Mouse (Mus musculus): ENCODE results near the gene Pde4d. TPM values are rescaled to one million over a fixed set of nuclear protein-coding genes. Genes with fewer than 3 reads are reported as not detected.

The Pde4d gene
- polyA plus RNA-seq, 1 experiment from 2014 or later: 9.8 TPM

DNA sequence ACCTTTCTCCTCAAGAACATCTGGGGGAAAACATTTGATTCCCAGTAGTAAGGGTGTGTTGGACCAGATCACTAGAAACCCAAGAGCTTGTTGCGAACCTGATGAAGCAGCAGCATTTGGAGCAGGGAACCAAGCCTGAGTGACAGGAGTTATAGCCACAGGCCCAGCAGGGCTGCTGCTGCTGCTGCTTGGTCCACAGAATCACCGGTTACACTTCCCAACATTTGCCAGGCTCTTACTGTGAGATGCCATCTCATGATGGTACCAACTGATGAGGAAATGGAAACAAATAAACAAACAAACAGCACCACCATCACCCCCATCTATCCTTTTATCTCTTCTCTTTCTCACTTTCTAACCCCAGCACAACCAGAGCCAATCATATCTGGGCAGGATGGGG, 979.8 kb downstream of the Pde4d start:
- Histone ChIP-seq H3K27me3 (ENCODE audit: poor library complexity, severe bottlenecking) (no peaks in the 10 kb centered on the region), H3K4me3 (no peak overlapping the region), H3K36me3 (replicated peaks) (no peaks in the 10 kb centered on the region), H3K27ac (no peak overlapping the region), H3K9me3 (no peaks in the 10 kb centered on the region), H3K4me1 (no peaks in the 10 kb centered on the region)
- 82% methylated on average over 2 of the region's 2 CpGs for WGBS
- DNase-seq (ENCODE audit: extremely low spot score, low spot score): no peak

DNA sequence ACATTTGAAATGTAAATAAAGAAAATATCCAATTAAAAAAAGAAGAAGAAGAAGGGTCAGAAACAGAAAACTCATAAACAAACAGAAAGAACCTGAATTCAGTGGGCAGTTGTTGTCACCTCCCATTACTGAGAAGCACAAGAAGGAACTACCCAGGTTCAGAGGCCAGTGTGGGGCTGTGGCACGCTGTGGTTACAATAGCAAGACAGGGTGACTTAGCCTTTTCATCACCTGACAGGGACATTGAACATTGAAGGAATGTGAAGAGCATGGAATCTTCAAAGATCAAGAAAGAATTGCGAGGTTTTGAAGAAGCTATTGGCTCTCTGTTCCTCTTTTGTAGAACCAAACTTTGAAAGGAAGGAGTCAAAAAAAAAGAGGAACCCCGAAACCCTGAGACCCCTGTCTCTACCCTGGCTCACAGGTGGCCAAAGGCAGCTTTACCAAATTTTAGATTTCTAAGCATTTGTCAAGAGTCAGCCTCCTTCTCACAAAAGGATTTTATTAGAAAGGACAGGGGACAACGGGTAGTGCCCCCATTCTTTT, 987.6 kb downstream of the Pde4d start:
- no peak overlapping the region for H3K27ac ChIP-seq
- no peak for DNase-seq (ENCODE audit: extremely low spot score, low spot score)
- peaks cover 24% of the 10 kb centered on the region for H3K4me1 ChIP-seq
- no peaks in the 10 kb centered on the region for H3K36me3 ChIP-seq (replicated peaks)
- no peaks in the 10 kb centered on the region for H3K9me3 ChIP-seq
- WGBS: 79% methylated on average over 4 of the region's 4 CpGs
- H3K4me3 ChIP-seq: no peak overlapping the region
- H3K27me3 ChIP-seq (ENCODE audit: poor library complexity, severe bottlenecking): 0 out of 2 replicates have a peak, but pooled peaks cover 3% of the 10 kb centered on the region

DNA sequence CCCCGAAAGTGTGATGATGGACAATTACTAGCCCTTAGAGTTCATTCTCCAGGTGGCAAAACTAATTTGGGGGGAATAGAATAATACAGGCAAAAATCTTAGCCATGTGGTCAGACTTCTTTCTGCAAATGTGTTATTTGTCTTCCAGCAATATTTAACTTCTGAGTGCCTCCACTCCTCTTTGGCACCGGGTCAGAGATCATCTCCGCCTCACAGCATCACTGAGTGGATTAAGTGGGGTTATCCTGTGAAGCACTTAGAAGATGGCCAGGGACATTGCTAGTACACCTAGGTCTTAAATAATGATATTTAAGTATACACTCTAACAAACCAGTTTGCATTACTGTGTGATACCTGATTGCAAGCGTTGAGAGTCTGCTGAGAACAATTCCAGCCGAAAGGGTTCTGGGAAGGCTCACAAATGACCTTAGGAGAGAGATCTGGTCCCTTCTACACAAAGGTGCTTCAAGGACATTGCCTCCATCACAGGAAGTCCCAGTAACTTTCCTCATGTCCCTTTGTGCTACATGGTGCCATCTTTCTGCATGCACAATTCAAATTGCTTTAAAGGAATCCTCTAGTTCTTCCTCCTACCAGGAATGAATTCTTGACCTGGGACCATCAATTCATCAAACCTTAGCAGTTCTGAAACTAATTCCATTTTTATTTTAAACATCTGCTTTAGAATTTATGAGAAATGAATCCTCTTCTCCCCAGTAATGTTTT, 989.9 kb downstream of the Pde4d start:
- WGBS: 70% methylated on average over 5 of the region's 5 CpGs
- peaks cover 39% of the 10 kb centered on the region for H3K4me1 ChIP-seq
- peak overlapping the region; percentile 56 for H3K4me3 ChIP-seq
- H3K27me3 ChIP-seq (ENCODE audit: poor library complexity, severe bottlenecking): 0 out of 2 replicates have a peak, but pooled peaks cover 3% of the 10 kb centered on the region
- no peak for DNase-seq (ENCODE audit: extremely low spot score, low spot score)
- no peaks in the 10 kb centered on the region for H3K36me3 ChIP-seq (replicated peaks)
- H3K9me3 ChIP-seq: no peaks in the 10 kb centered on the region
- H3K27ac ChIP-seq: peak overlapping the region; percentile 68; the same call in 1 of the 2 replicates

DNA sequence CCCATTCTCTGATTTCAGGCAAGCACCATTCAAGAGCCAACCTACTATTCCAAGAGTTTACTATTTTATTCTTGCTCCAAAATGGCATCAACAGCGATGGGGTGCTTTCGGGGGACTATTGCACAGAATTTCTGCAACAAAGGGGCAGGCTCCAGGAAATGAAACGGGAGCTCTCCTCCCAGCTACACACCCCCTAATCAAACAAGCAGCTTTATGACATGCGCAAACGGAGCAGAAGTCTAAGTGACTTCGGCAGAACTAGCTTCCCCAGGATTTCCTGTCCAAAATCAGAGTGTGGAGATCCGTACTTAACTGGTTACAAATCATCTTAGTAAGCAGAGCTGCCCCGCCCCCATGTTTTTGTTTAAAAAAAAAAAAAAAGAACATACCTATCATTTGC, 990.6 kb downstream of the Pde4d start:
- Histone ChIP-seq H3K4me1 (peaks cover 39% of the 10 kb centered on the region), H3K27ac (peak overlapping the region; percentile 68), H3K4me3 (peak overlapping the region; percentile 56), H3K9me3 (no peaks in the 10 kb centered on the region), H3K27me3 (ENCODE audit: poor library complexity, severe bottlenecking) (0 out of 2 replicates have a peak, but pooled peaks cover 3% of the 10 kb centered on the region), H3K36me3 (replicated peaks) (no peaks in the 10 kb centered on the region)
- peak; percentile 56 for DNase-seq (ENCODE audit: extremely low spot score, low spot score)
- WGBS: 8% methylated on average over 8 of the region's 8 CpGs

DNA sequence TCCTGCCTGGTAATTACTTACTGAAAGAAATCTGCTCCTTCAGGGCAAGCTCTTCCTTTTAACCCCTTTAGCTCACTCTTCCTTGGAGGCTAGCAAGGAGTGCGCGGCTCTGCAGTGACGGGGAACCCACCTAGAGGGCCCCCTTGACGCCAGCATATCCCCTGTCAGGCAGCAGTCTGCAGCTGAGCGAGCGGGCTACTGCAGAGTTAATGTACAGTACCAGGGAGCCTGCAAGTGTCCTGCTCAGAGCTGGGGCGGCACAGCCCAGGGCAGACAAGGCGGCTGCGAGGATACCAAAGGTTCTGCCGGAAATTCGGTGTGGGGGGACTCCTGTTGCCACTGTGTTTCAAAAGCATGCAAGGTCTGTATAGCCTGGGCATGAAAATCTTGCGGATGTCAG, 991.1 kb downstream of the Pde4d start:
- under 1% methylated on average over 12 of the region's 12 CpGs for WGBS
- Histone ChIP-seq H3K4me1 (peaks cover 39% of the 10 kb centered on the region), H3K36me3 (replicated peaks) (no peaks in the 10 kb centered on the region), H3K9me3 (no peaks in the 10 kb centered on the region), H3K27me3 (ENCODE audit: poor library complexity, severe bottlenecking) (0 out of 2 replicates have a peak, but pooled peaks cover 3% of the 10 kb centered on the region), H3K4me3 (peak overlapping the region; percentile 56), H3K27ac (peak overlapping the region; percentile 68)
- peak; percentile 81 for DNase-seq (ENCODE audit: extremely low spot score, low spot score)

DNA sequence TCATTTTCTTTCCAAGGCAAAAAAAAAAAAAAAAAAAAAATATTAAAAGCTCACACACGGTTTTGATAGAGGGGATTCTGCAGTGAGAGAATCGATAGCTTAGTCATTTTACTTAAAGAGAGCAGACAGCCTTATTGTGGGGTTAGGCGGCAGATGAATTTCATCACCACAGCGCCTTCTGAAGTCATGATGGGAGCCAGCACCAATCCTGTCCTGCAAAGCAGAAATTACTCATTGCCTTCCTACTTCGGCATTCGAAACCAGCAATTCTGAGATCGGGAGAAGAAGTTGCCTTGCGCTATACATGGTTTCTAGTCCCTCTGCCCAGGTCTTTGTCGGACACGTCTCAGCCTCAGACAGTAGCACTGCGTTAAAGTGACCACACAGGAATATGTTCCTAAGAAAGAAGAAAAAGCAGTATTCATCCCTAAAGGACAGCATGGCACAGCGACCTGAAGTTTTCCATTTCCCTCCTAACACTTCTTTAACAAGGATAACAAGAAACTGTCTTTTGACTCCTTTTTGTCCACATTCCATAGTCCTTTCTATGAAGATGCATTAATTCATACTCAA, 991.7 kb downstream of the Pde4d start:
- Histone ChIP-seq H3K4me1 (peaks cover 39% of the 10 kb centered on the region), H3K27ac (no peak overlapping the region), H3K36me3 (replicated peaks) (no peaks in the 10 kb centered on the region), H3K27me3 (ENCODE audit: poor library complexity, severe bottlenecking) (0 out of 2 replicates have a peak, but pooled peaks cover 3% of the 10 kb centered on the region), H3K9me3 (no peaks in the 10 kb centered on the region), H3K4me3 (peak overlapping the region; percentile 56)
- WGBS: 59% methylated on average over 12 of the region's 12 CpGs
- no peak for DNase-seq (ENCODE audit: extremely low spot score, low spot score)

DNA sequence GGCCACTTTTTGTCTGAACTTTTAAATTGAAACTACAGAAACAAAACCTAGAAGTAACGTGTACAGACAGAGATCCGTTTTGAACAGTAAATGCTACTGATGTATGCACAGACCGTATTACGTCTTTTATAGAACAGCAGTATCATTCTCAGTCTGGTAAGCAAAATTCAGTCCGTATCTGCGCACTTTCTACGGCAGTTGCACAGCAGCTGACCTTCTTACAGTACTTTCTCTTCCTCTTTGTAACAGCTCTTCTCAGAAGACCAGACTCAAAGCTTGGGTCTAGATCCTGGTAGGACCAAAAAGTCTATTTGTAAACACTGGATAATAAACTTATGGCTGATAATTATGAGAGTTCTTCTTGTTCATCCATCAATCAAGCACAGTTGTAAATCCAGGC, 996.4 kb downstream of the Pde4d start:
- 0 out of 2 replicates have a peak, but pooled peaks cover 3% of the 10 kb centered on the region for H3K27me3 ChIP-seq (ENCODE audit: poor library complexity, severe bottlenecking)
- H3K27ac ChIP-seq: no peak overlapping the region
- H3K4me3 ChIP-seq: no peak overlapping the region
- no peaks in the 10 kb centered on the region for H3K36me3 ChIP-seq (replicated peaks)
- peaks cover 20% of the 10 kb centered on the region for H3K4me1 ChIP-seq
- H3K9me3 ChIP-seq: no peaks in the 10 kb centered on the region; the same call in 1 of the 2 replicates
- WGBS: 89% methylated on average over 7 of the region's 7 CpGs
- no peak for DNase-seq (ENCODE audit: extremely low spot score, low spot score)

DNA sequence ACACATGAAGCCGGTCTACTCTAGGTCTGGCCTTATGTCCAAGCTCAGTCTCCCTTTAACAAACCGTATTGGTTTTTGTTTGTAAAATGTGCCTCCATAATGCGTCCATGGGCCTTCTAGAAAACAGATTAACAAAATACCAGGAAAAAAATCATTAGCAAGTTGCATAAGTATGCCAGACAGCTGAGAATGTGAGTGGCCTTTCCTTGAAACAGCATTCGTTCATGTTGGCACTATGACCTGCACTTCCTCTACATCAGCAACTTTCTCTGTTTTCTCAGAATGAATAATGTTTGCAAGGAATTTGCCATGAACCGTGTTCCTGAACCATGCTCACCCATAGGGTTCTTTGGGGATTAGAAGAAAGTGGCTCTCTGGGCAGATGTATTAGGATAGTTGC, 998.4 kb downstream of the Pde4d start:
- Histone ChIP-seq H3K4me1 (peaks cover 14% of the 10 kb centered on the region), H3K9me3 (no peaks in the 10 kb centered on the region; the same call in 1 of the 2 replicates), H3K36me3 (replicated peaks) (no peaks in the 10 kb centered on the region), H3K27ac (no peak overlapping the region), H3K4me3 (no peak overlapping the region), H3K27me3 (ENCODE audit: poor library complexity, severe bottlenecking) (no peaks in the 10 kb centered on the region)
- no peak for DNase-seq (ENCODE audit: extremely low spot score, low spot score)
- 91% methylated on average over 5 of the region's 5 CpGs for WGBS

DNA sequence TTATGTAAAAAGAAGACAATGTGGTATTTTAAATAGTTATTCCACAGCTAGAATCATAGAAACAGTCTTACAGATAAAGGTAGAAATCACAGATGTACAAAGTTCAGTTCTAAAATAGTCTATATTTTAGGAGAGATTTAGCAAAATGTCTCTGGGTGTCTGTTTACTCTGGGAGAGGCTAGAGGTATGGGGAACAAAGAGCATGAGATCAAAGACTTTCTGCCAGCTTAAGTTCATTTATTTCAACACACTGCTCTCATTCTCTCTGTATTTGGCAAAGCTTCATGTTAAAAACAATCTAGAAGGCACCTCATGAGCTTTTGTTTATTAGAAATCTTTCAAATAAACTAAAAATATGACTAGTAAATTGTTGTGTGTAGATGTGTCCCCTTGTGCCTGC, 1024.6 kb downstream of the Pde4d start:
- Histone ChIP-seq H3K27me3 (ENCODE audit: poor library complexity, severe bottlenecking) (no peaks in the 10 kb centered on the region), H3K36me3 (replicated peaks) (no peaks in the 10 kb centered on the region), H3K4me1 (no peaks in the 10 kb centered on the region), H3K4me3 (no peak overlapping the region), H3K9me3 (no peaks in the 10 kb centered on the region), H3K27ac (no peak overlapping the region)
- DNase-seq (ENCODE audit: extremely low spot score, low spot score): no peak

DNA sequence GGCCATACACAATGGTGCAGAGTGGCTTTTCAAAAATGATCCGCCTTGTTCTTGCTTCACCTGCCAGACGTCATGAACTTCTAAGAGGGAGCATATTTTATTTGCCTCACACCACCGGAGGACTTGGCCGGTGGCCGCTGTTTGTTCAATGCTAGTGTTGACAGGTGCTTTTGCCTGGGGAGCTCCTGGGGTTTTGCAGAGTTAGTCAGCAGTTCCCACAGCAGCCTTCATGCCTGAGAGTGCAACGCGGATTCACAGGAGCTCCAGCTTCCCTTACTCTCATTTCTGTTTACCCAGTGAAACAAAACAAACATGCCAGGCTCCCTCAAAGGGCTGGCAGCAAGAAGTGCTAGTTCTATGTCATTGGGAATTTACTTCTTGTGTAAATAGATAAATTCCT, 1031.7 kb downstream of the Pde4d start:
- DNase-seq (ENCODE audit: extremely low spot score, low spot score): no peak
- Histone ChIP-seq H3K27me3 (ENCODE audit: poor library complexity, severe bottlenecking) (no peaks in the 10 kb centered on the region), H3K4me3 (no peak overlapping the region), H3K9me3 (no peaks in the 10 kb centered on the region), H3K4me1 (peaks cover 21% of the 10 kb centered on the region), H3K27ac (no peak overlapping the region), H3K36me3 (replicated peaks) (no peaks in the 10 kb centered on the region)
- 83% methylated on average over 7 of the region's 7 CpGs for WGBS

DNA sequence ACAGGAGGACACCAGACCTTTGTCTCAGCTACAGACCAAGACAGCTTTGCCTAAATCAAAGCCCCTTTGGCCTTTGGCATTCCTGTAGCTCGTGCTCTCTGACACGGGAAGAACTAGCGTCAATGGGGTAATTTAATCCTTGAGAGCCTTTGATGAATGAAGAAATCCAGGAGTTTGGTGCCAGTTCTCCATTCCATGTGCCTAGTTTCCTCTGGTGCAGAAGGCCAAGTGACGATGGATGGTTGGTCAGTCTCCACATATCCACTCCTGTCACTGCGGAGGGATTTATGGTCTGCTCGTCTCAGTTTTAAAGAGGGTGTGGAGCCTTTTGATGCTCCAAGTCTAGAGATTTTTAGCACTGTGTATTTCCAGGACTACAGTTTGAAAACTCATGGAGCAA, 1036.4 kb downstream of the Pde4d start:
- no peak overlapping the region for H3K4me3 ChIP-seq
- H3K36me3 ChIP-seq (replicated peaks): no peaks in the 10 kb centered on the region
- no peaks in the 10 kb centered on the region for H3K27me3 ChIP-seq (ENCODE audit: poor library complexity, severe bottlenecking)
- WGBS: 61% methylated on average over 6 of the region's 6 CpGs
- no peak for DNase-seq (ENCODE audit: extremely low spot score, low spot score)
- no peaks in the 10 kb centered on the region for H3K9me3 ChIP-seq
- no peak overlapping the region for H3K27ac ChIP-seq
- peaks cover 29% of the 10 kb centered on the region for H3K4me1 ChIP-seq

DNA sequence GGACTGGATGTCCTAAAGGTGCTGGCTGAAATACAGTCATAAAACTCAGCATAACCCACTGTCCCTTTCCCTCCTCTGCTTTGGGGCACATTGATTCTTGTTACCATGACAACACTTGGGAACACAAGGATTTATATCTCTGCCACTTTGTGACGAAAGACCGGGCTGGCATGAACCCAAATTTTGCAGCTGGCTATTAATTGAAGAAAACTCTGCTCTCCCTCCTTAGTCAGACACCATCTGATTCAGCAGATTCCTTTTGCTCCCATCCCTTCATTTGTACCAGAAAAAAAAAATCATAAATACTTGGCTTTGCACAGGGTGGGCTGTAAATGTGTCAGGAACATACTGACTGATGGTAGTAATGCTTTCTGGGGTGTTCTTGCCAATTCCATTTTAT, 1037.6 kb downstream of the Pde4d start:
- no peaks in the 10 kb centered on the region for H3K27me3 ChIP-seq (ENCODE audit: poor library complexity, severe bottlenecking)
- no peak for DNase-seq (ENCODE audit: extremely low spot score, low spot score)
- no peak overlapping the region for H3K4me3 ChIP-seq
- H3K36me3 ChIP-seq (replicated peaks): no peaks in the 10 kb centered on the region
- H3K4me1 ChIP-seq: peaks cover 32% of the 10 kb centered on the region
- no peaks in the 10 kb centered on the region for H3K9me3 ChIP-seq
- no peak overlapping the region for H3K27ac ChIP-seq
- WGBS: 82% methylated on average over 2 of the region's 2 CpGs

DNA sequence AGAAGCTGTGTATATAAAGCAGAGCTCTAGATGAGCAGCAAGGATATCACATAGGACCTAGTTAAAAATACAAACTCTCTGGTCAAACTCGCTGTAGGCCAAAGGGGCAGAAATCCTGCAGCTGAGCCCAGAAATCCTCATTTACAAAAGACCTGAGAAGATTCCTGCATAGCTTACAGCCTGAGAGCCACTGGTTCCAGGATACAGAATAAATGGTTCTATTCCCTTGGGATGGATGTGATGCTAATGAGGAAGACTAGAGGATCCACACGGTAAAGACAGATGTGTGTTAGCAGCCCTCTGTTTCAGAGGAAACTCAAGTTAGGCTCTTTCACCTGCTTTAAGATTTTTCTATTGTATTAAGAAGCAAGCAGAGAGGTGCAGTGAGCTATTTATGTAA, 1041.1 kb downstream of the Pde4d start:
- H3K27ac ChIP-seq: no peak overlapping the region

More for the DNA sequence above, 1041.1 kb downstream of the Pde4d start:
- WGBS: 63% methylated on average over 2 of the region's 2 CpGs
- Histone ChIP-seq H3K27me3 (ENCODE audit: poor library complexity, severe bottlenecking) (no peaks in the 10 kb centered on the region), H3K4me3 (no peak overlapping the region), H3K4me1 (peaks cover 21% of the 10 kb centered on the region), H3K9me3 (no peaks in the 10 kb centered on the region), H3K36me3 (replicated peaks) (no peaks in the 10 kb centered on the region)
- no peak for DNase-seq (ENCODE audit: extremely low spot score, low spot score)

Measured in forebrain, embryonic 10.5 days (tissue).